Mouse (Mus musculus) forebrain, embryonic 13.5 days (tissue): ENCODE results near the gene Samd1. TPM values are rescaled to one million over a fixed set of nuclear protein-coding genes. Genes with fewer than 3 reads are reported as not detected.

Experiments
- ATAC-seq: fragments of 200-750 bp; cut with Nextera tagmentation; 2 replicates; pipeline ENCODE4 v1.8.0; 2017
- H3K27ac ChIP-seq: fragments of 300-500 bp; sonication (generic); 2 replicates; pipeline ENCODE4 v1.5.1; 2015; ENCODE audit warnings: inconsistent platforms, mild to moderate bottlenecking, moderate library complexity
- H3K27me3 ChIP-seq: fragments of 300-500 bp; sonication (generic); 2 replicates; pipeline ENCODE4 v1.6.1; 2015; ENCODE audit warnings: mild to moderate bottlenecking, inconsistent platforms
- H3K36me3 ChIP-seq: fragments of 300-500 bp; sonication (generic); 2 replicates; pipeline ENCODE4 v1.6.1; 2015; ENCODE audit warnings: mild to moderate bottlenecking, inconsistent platforms; ENCODE audit not compliant: poor library complexity, severe bottlenecking
- H3K4me1 ChIP-seq: fragments of 300-500 bp; sonication (generic); 2 replicates; pipeline ENCODE4 v1.6.1; 2015; ENCODE audit warnings: inconsistent platforms
- H3K4me2 ChIP-seq: fragments of 300-500 bp; sonication (generic); 2 replicates; pipeline ENCODE4 v1.6.1; 2015; ENCODE audit warnings: inconsistent platforms, mild to moderate bottlenecking, moderate library complexity
- H3K4me3 ChIP-seq: fragments of 300-500 bp; sonication (generic); 2 replicates; pipeline ENCODE4 v1.5.1; 2015; ENCODE audit warnings: mild to moderate bottlenecking, inconsistent platforms
- H3K9ac ChIP-seq: fragments of 300-500 bp; sonication (generic); 2 replicates; pipeline ENCODE4 v1.6.1; 2015; ENCODE audit warnings: mild to moderate bottlenecking, inconsistent platforms
- H3K9me3 ChIP-seq: fragments of 300-500 bp; sonication (generic); replicated peaks from 2 replicates; pipeline ENCODE4 v1.6.1; 2016; ENCODE audit warnings: inconsistent platforms
- WGBS: fragments of 180-500 bp; shearing (Covaris S2); methylation state at CpG from one replicate; pipeline ENCODE4 v1.1.7; 2015; 5-methylcytosine and 5-hydroxymethylcytosine counted together
- microRNA counts: library from miRNA; unstranded; fragments of <30 nt; microRNA quantifications from one replicate; lab custom pipeline; 2016
- microRNA-seq: library from miRNA; unstranded; fragments of <30 nt; microRNA quantifications from one replicate; pipeline ENCODE4, GENCODE M21; 2016
- polyA plus RNA-seq: library from polyadenylated mRNA; unstranded; fragments of >200 nt; fragmentation: Nextera tagmentation; extraction: Ambion mirVana; gene quantifications from 2 replicates; pipeline ENCODE4 v1.2.1, GENCODE M21; 2015

Gene Samd1
- polyA plus RNA-seq, 1 experiment from 2014 or later, result 9.5 TPM

DNA sequence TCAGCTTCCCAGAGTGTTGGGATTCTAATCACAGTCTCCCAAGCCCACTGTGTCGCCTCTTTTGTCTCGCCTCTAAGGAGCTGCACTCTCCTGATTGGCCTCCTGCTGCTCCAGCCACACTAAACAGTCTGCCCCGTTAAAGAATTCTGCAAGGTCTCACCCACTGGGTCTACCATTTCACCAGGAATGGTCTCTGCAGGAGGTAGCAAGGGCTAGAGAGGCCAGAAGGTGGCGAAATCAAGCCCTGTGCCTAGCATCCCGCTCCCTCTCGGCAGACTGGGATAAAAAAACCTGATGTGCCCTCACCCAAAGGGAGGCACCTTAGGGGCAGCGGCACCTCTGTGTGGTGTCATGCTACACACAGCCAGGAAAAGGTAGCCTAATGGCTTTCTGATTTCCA, 46.6 kb downstream of the Samd1 start:
- Histone ChIP-seq H3K36me3 (no peaks in the 10 kb centered on the region), H3K4me2 (no peak overlapping the region), H3K27ac (no peak overlapping the region), H3K9ac (no peak overlapping the region), H3K27me3 (peaks cover 61% of the 10 kb centered on the region), H3K4me1 (peaks cover 24% of the 10 kb centered on the region), H3K4me3 (no peak overlapping the region), H3K9me3 (0 out of 2 replicates have a peak, but pooled peaks cover 2% of the 10 kb centered on the region)
- WGBS, result 5% methylated on average over 7 of the region's 7 CpGs
- no peak for ATAC-seq

DNA sequence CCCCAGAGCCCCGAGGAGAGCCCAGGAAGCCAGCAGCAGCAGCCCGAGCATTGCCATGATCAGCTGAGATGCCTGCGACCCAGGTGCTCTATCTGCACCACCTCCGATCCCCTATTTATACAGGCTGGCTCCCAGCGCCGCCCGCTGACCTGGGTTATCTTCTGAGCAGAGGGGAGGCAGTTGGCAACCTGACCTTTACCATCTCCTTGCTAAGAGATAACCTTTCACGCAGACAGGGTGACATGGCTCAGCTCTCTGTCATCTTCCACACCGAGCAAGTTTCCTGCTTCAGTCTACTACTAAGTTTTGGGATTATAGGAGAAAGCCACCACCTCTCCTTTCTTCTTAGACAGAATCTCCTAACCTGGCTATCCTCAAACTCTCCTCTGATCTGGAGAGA, 47.4 kb downstream of the Samd1 start, which contains the start of gene Rln3:
Gene Rln3, minus strand, starts transcription at position 101 of the 400 bp plus-strand sequence.
- H3K9ac ChIP-seq, result no peak within 1 kb of the TSS
- H3K4me3 ChIP-seq, result no peak within 1 kb of the TSS
- no peak for ATAC-seq
- H3K27me3 ChIP-seq, result peaks cover 61% of the 10 kb centered on the region
- H3K9me3 ChIP-seq, result 0 out of 2 replicates have a peak, but pooled peaks cover 2% of the 10 kb centered on the region
- H3K36me3 ChIP-seq, result no peaks in the 10 kb centered on the region
- WGBS, result 11% methylated on average over 9 of the region's 9 CpGs
- peaks cover 21% of the 10 kb centered on the region for H3K4me1 ChIP-seq
- no peak within 1 kb of the TSS for H3K27ac ChIP-seq
- no peak within 1 kb of the TSS for H3K4me2 ChIP-seq

DNA sequence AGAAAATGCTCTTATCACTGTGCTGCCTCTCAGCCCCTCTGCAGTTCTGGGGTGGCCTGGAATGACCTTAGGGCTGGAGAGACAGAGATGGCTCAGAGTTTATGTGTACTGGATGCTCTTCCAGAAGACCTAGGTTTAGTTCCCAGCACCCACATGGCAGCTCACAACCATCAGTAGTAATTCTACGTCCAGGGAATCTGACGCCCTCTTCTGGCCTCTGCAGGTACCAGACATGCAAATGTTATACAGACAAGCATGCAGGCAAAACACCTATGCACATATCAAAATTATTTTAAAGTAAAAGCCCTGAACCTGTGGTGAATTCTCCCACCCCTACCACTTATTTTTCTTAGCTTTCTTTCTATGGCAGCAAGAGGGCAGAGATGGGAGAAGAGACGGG, 49.0 kb downstream of the Samd1 start:
- peaks cover 45% of the 10 kb centered on the region for H3K27me3 ChIP-seq
- 89% methylated on average over 3 of the region's 3 CpGs for WGBS

DNA sequence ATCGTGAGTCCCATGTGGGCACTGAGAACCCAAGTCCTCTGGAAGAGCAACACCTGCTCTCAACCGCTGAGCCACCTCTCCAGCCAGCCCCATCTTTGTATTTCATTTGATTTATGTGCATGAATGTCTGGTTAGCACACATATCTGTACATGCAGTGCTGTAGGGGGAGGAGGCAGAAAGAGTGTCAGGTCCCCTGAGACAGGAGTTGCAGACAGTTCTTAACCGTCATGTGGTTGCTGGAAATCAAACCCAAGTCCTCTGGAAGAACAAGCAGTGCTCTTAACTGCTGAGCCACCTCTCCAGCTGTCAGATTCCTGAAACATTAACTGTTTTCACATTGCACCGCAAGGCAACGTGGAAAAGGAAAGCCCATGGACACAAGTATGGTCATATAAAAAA, 50.7 kb downstream of the Samd1 start:
- H3K9me3 ChIP-seq, result 0 out of 2 replicates have a peak, but pooled peaks cover 2% of the 10 kb centered on the region
- peaks cover 10% of the 10 kb centered on the region; the same call in 1 of the 2 replicates for H3K4me1 ChIP-seq
- no peak overlapping the region for H3K27ac ChIP-seq
- 83% methylated on average over 5 of the region's 5 CpGs for WGBS
- no peak overlapping the region for H3K4me3 ChIP-seq
- H3K9ac ChIP-seq, result no peak overlapping the region
- H3K36me3 ChIP-seq, result no peaks in the 10 kb centered on the region
- no peak for ATAC-seq
- peaks cover 28% of the 10 kb centered on the region for H3K27me3 ChIP-seq
- no peak overlapping the region for H3K4me2 ChIP-seq

More for the DNA sequence above, 49.0 kb downstream of the Samd1 start:
- Histone ChIP-seq H3K27ac (no peak overlapping the region), H3K36me3 (no peaks in the 10 kb centered on the region), H3K9ac (no peak overlapping the region), H3K4me2 (no peak overlapping the region), H3K4me1 (peaks cover 21% of the 10 kb centered on the region), H3K9me3 (0 out of 2 replicates have a peak, but pooled peaks cover 2% of the 10 kb centered on the region), H3K4me3 (no peak overlapping the region)
- ATAC-seq, result no peak

MicroRNA genes within 50 kb of the gene (microRNA counts, 519-probe panel; counts per million panel counts)
- microRNA mmu-miR-1199 (lab: Ali Mortazavi, UCI), result 177 counts per million, percentile 53 among the panel's probes with 10 or more counts

Small RNAs within 50 kb of the gene (microRNA-seq; reads per million reads assigned to microRNA genes)
- gene Mir1199 (not detected), gene Mir8111 (1.6 reads per million)

Other genes with a start within 250 kb of the Samd1 start
- gene Adgrl1, start 97.6 kb upstream of the Samd1 start, polyA plus RNA-seq, result 32.8 and 38.5 TPM in 2 replicates
- gene Gm10644, start 42.5 kb upstream of the Samd1 start, polyA plus RNA-seq, result 0.67 and 0.98 TPM in 2 replicates
- 44.0 and 44.9 TPM in 2 replicates for gene Asf1b, start 42.2 kb upstream of the Samd1 start, polyA plus RNA-seq
- 146 and 148 TPM in 2 replicates for gene Prkaca, start 24.7 kb upstream of the Samd1 start, polyA plus RNA-seq
- 1.00 and 1.2 TPM in 2 replicates for gene 1700067K01Rik, start 3.8 kb downstream of the Samd1 start, polyA plus RNA-seq
- gene 2210011C24Rik, start 14.5 kb downstream of the Samd1 start, polyA plus RNA-seq, result 0.37 TPM in 1 of 2 replicates, not detected in the other
- gene Palm3, start 23.8 kb downstream of the Samd1 start, polyA plus RNA-seq, result 1.9 and 2.1 TPM in 2 replicates
- gene Il27ra, start 44.9 kb downstream of the Samd1 start, polyA plus RNA-seq, result 0.23 and 0.29 TPM in 2 replicates
- gene Rln3, start 47.3 kb downstream of the Samd1 start, polyA plus RNA-seq, result not detected in 2 replicates
- 1.1 and 1.5 TPM in 2 replicates for gene Gm10643, start 67.5 kb downstream of the Samd1 start, polyA plus RNA-seq
- gene Rfx1, start 69.2 kb downstream of the Samd1 start, polyA plus RNA-seq, result 6.7 and 8.3 TPM in 2 replicates
- 17.0 and 19.2 TPM in 2 replicates for gene Dcaf15, start 107.1 kb downstream of the Samd1 start, polyA plus RNA-seq
- 0.24 and 0.27 TPM in 2 replicates for gene Podnl1, start 128.3 kb downstream of the Samd1 start, polyA plus RNA-seq
- 18.6 and 24.1 TPM in 2 replicates for gene Cc2d1a, start 150.3 kb downstream of the Samd1 start, polyA plus RNA-seq
- 2.2 and 2.3 TPM in 2 replicates for gene 4930432K21Rik, start 150.4 kb downstream of the Samd1 start, polyA plus RNA-seq
- gene Nanos3, start 187.5 kb downstream of the Samd1 start, polyA plus RNA-seq, result 4.7 and 6.5 TPM in 2 replicates
- 43.1 and 44.0 TPM in 2 replicates for gene Zswim4, start 239.4 kb downstream of the Samd1 start, polyA plus RNA-seq